Mouse (Mus musculus): ENCODE data around the gene Gm20388. TPM values are rescaled to one million over a fixed set of nuclear protein-coding genes. Genes with fewer than 3 reads are reported as not detected.

Gene Gm20388
- polyA plus RNA-seq, 1 experiment from 2014 or later, result not detected

DNA sequence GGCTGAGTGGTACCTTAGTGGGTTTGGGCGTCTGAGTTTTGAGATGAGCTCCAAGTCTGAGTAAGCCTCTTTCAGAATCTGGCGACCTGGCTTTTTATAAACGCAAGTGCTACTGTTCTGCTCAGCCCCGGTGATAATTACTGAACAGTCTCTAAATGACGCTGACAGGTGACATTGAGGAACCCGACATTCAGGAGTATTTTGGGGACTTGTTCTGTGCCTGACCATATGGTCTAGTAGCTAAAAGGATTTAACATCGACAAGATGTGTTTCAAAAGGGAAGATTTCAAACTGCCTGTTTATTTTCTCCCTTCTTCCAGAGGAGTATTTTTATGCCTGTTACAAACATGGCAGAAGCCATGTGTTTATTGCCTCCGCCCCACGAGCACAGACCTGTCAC is 4382.3 kb downstream of the Gm20388 start:
- H3K27me3 ChIP-seq, result no peaks in the 10 kb centered on the region
- no peak overlapping the region for H3K27ac ChIP-seq
- 59% methylated on average over 9 of the region's 9 CpGs for WGBS (ENCODE audit: insufficient replicate concordance)
- H3K9ac ChIP-seq, result no peak overlapping the region
- DNase-seq (no peak), ATAC-seq (ENCODE audit: low read depth) (no peak)
- no peak overlapping the region for H3K4me2 ChIP-seq
- no peaks in the 10 kb centered on the region for H3K9me3 ChIP-seq (replicated peaks)
- no peak overlapping the region for H3K4me3 ChIP-seq (replicated peaks)
- peaks cover 44% of the 10 kb centered on the region for H3K4me1 ChIP-seq (replicated peaks)
- H3K36me3 ChIP-seq, result peaks cover 6% of the 10 kb centered on the region; the same call in 1 of the 2 replicates

DNA sequence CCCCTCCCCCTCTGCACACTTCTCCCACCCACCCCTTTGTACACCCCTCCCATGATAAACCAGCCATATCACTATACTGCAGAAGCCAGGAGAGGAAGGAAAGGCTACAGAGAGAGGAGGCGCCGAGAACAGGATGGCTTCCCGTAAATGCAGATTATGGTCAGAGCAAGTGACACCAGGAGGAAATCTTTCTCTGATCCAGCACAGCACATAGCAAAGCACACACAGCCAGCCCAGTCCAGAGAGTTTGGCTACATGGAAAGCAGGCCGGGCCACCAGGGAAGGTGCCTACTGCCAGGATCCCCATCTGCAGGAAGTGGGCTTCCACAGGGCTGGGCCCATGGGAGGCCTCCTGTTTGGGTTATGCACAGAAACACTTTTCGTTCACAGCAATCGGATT is 4383.8 kb downstream of the Gm20388 start:
- Histone ChIP-seq H3K4me1 (replicated peaks) (peaks cover 44% of the 10 kb centered on the region), H3K9me3 (replicated peaks) (no peaks in the 10 kb centered on the region), H3K27me3 (no peaks in the 10 kb centered on the region), H3K36me3 (peaks cover 6% of the 10 kb centered on the region; the same call in 1 of the 2 replicates), H3K9ac (no peak overlapping the region), H3K4me2 (peak overlapping the region; percentile 19; the same call in 1 of the 2 replicates), H3K4me3 (replicated peaks) (no peak overlapping the region), H3K27ac (peak overlapping the region; percentile 36; the same call in 1 of the 2 replicates)
- 16% methylated on average over 6 of the region's 6 CpGs for WGBS (ENCODE audit: insufficient replicate concordance)
- ATAC-seq (ENCODE audit: low read depth) (peak; percentile 71), DNase-seq (no peak)

DNA sequence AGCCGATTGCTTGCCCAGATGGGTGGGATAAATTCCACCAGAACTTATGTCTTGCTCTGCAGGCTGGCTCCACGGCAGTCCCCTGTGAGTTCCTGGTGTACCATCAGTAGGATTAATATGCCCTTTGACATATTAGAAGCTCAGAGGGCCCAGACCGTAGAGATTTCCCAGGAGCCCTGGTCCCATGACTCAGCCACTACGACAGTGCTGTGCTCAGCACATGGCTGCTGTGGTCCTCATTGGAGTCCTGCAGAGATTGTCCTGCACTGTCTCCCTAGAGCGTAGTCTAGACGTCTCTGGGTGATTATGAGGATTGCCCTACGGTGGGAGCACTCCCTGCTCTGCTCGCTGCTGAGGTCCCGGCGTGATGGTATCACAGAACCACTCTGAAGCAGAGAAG is 4384.3 kb downstream of the Gm20388 start:
- Histone ChIP-seq H3K27ac (peak overlapping the region; percentile 36; the same call in 1 of the 2 replicates), H3K9ac (no peak overlapping the region), H3K9me3 (replicated peaks) (no peaks in the 10 kb centered on the region), H3K4me3 (replicated peaks) (no peak overlapping the region), H3K27me3 (no peaks in the 10 kb centered on the region), H3K4me2 (peak overlapping the region; percentile 19; the same call in 1 of the 2 replicates), H3K36me3 (peaks cover 6% of the 10 kb centered on the region; the same call in 1 of the 2 replicates), H3K4me1 (replicated peaks) (peaks cover 44% of the 10 kb centered on the region)
- ATAC-seq (ENCODE audit: low read depth), result no peak; the same call in 1 of the 2 replicates
- DNase-seq, result no peak
- 20% methylated on average over 10 of the region's 10 CpGs for WGBS (ENCODE audit: insufficient replicate concordance)

DNA sequence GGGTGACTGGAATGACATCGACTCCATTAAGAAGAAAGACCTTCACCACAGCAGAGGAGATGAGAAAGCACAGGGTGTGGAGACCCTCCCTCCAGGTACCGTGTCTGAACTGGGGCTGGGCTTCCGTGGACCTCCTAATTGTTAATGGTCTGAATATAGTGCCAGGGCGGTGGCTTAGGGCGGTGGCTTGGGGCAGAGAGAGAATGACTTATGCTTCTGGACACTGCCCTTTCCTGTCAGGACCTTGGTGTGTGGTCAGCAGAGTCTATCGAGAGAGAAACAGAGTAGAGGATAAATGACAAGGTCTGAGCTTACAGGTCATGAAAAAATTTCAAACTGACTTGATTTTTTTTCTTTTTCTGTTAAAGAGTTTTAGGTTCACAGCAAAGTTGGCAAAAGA is 4384.7 kb downstream of the Gm20388 start:
- Histone ChIP-seq H3K9me3 (replicated peaks) (no peaks in the 10 kb centered on the region), H3K4me3 (replicated peaks) (no peak overlapping the region), H3K4me2 (no peak overlapping the region), H3K9ac (no peak overlapping the region), H3K4me1 (replicated peaks) (peaks cover 44% of the 10 kb centered on the region), H3K36me3 (peaks cover 6% of the 10 kb centered on the region; the same call in 1 of the 2 replicates), H3K27me3 (no peaks in the 10 kb centered on the region), H3K27ac (peak overlapping the region; percentile 36; the same call in 1 of the 2 replicates)
- no peak for ATAC-seq (ENCODE audit: low read depth)
- DNase-seq, result no peak
- WGBS (ENCODE audit: insufficient replicate concordance), result 44% methylated on average over 6 of the region's 6 CpGs

DNA sequence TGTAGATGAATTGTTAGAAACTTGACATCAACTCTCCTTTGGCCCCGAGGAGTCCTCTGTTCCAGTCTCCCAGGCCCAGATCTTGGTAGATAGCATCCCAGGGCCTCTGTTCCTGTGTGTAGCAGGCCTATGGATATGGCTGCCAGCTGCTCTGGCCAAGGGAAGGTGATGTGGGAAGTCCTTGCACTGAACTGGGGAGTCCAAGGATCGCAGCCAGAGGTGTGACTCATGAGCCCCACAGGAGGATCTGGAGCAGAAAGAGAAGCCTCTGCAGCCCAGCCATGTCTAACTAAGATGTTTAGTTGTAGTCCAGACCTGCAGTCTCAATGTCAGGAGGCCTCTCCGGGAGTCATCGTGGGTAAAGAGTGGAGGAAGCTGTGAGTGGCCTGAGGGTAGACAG is 4390.9 kb downstream of the Gm20388 start:
- 50% methylated on average over 4 of the region's 4 CpGs for WGBS (ENCODE audit: insufficient replicate concordance)
- Histone ChIP-seq H3K4me2 (no peak overlapping the region), H3K4me1 (replicated peaks) (peaks cover 7% of the 10 kb centered on the region; the same call in 1 of the 2 replicates), H3K4me3 (replicated peaks) (no peak overlapping the region), H3K9me3 (replicated peaks) (no peaks in the 10 kb centered on the region), H3K36me3 (peaks cover 7% of the 10 kb centered on the region; the same call in 1 of the 2 replicates), H3K27me3 (no peaks in the 10 kb centered on the region), H3K27ac (no peak overlapping the region), H3K9ac (no peak overlapping the region)
- DNase-seq (no peak), ATAC-seq (ENCODE audit: low read depth) (no peak)

DNA sequence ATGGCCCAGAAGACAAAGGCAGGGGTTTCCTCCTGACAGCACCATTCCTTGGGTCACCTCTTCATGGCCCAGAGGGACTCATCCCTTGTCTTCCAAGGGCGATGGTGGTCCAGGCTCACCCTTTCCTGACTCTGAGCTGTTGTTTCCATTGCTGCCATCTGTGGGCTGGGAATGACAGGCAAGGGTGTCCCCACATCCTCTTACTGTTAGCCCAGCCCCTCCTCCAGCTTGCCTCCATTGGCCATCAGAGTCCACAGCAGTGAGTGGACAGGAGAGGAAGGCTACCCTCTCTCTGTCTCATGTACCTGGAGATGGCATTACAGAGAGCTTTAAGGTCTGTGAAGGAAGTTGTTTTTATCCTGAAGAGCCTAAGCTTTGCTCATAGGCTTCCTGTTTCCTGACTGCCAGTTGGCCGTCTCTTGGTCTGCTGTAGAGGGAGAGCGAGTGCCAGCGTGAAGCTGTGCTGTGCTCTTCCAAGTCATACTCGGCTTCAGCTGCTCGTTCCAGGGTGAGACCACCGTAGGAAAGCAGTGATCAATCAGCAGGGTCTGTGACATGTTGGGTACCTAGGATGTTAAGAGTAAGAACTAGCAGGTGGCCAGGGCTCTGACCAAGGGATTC is 4391.4 kb downstream of the Gm20388 start:
- Histone ChIP-seq H3K36me3 (peaks cover 7% of the 10 kb centered on the region; the same call in 1 of the 2 replicates), H3K4me2 (no peak overlapping the region), H3K27ac (no peak overlapping the region), H3K9ac (no peak overlapping the region), H3K4me1 (replicated peaks) (peaks cover 11% of the 10 kb centered on the region; the same call in 1 of the 2 replicates), H3K4me3 (replicated peaks) (no peak overlapping the region), H3K27me3 (no peaks in the 10 kb centered on the region), H3K9me3 (replicated peaks) (no peaks in the 10 kb centered on the region)
- ATAC-seq (ENCODE audit: low read depth) (no peak), DNase-seq (no peak)
- WGBS (ENCODE audit: insufficient replicate concordance), result 57% methylated on average over 7 of the region's 7 CpGs

DNA sequence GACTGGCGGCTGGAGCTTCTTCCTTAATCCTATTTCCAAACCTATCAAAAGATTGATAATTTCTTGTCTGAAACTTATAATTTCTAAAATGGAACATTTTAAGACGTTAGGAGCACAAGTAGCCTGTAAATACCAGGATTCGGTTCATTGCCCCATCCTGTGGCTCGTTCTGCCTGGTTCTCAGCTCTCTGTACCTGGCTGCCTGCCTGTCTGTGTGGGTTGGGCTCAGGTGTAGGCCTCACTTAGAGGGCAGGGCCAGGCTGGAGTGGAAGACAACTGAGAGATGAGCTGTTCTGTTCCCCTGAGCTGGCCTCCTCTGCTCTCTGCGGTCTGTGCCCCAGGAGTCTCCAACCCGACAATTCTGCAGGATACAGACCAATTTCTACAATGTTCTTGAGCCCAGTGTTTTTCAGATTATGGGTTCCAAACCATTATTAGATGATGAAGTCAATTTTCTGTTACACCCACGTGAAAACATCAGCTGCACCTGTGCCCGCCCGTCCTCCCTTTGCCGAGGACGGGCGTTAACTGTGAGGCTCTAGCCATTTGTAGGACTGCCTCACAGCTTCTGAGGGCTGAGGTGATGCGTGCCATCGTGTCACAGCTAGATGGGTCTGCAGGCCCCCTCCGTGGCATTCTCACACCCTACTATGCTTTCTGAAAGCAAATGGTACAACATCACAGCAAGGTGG is 4392.7 kb downstream of the Gm20388 start:
- no peak overlapping the region for H3K4me2 ChIP-seq
- H3K9ac ChIP-seq, result no peak overlapping the region
- H3K4me1 ChIP-seq (replicated peaks), result peaks cover 11% of the 10 kb centered on the region; the same call in 1 of the 2 replicates
- no peak for DNase-seq
- H3K27me3 ChIP-seq, result no peaks in the 10 kb centered on the region
- no peak overlapping the region for H3K4me3 ChIP-seq (replicated peaks)
- 77% methylated on average over 15 of the region's 15 CpGs for WGBS (ENCODE audit: insufficient replicate concordance)
- H3K27ac ChIP-seq, result no peak overlapping the region
- peaks cover 12% of the 10 kb centered on the region; the same call in 1 of the 2 replicates for H3K36me3 ChIP-seq
- no peak for ATAC-seq (ENCODE audit: low read depth)
- no peaks in the 10 kb centered on the region for H3K9me3 ChIP-seq (replicated peaks)

DNA sequence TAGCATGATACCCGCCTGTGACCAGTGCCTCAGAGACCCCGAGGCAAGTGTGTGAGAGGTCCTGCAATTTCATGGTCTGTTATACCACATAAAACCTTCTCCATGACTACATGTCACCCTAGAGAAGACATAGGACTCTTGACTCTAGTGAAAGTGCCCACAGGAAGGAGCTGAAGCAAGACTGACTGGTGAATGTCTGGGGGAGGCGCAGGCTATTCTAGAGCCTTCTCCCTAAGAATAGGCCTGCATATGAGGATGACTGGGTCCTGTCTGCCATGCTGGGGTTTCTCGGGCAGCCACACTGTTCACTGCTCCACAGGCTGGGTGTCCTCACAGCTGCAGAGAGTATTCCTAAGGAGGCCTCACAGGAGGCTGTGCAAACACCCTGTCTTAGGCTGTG is 4393.5 kb downstream of the Gm20388 start:
- Histone ChIP-seq H3K9ac (no peak overlapping the region), H3K27ac (no peak overlapping the region), H3K36me3 (peaks cover 12% of the 10 kb centered on the region; the same call in 1 of the 2 replicates), H3K4me3 (replicated peaks) (no peak overlapping the region), H3K4me2 (no peak overlapping the region), H3K27me3 (no peaks in the 10 kb centered on the region), H3K4me1 (replicated peaks) (peaks cover 11% of the 10 kb centered on the region; the same call in 1 of the 2 replicates), H3K9me3 (replicated peaks) (no peaks in the 10 kb centered on the region)
- no peak for DNase-seq
- ATAC-seq (ENCODE audit: low read depth), result no peak
- WGBS (ENCODE audit: insufficient replicate concordance), result 73% methylated on average over 4 of the region's 4 CpGs

DNA sequence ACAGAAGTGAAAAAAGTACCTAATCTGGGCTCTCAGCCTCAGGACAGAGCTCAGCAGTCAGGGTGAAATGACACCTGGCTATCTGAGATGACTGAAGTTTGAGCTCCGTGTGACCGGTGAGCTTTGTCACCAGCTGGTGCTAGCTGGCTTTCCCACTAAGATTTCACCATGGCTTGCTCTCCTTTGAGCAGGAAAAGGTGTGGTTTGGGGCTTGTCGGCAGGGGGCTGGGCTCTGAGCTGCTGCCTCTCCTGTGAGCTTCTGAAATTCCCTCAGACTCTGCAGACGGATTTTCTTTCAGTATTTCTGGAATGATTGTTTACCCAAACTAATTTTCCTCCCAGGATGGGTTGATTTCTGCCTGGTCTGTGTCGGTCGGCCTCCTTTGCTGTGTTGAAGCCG is 4395.9 kb downstream of the Gm20388 start:
- Histone ChIP-seq H3K27me3 (no peaks in the 10 kb centered on the region), H3K36me3 (peaks cover 12% of the 10 kb centered on the region; the same call in 1 of the 2 replicates), H3K27ac (no peak overlapping the region), H3K4me1 (replicated peaks) (peaks cover 17% of the 10 kb centered on the region; the same call in 1 of the 2 replicates), H3K4me3 (replicated peaks) (no peak overlapping the region), H3K9ac (no peak overlapping the region), H3K9me3 (replicated peaks) (no peaks in the 10 kb centered on the region), H3K4me2 (no peak overlapping the region)
- no peak for ATAC-seq (ENCODE audit: low read depth)
- DNase-seq, result no peak
- 43% methylated on average over 7 of the region's 7 CpGs for WGBS (ENCODE audit: insufficient replicate concordance)

DNA sequence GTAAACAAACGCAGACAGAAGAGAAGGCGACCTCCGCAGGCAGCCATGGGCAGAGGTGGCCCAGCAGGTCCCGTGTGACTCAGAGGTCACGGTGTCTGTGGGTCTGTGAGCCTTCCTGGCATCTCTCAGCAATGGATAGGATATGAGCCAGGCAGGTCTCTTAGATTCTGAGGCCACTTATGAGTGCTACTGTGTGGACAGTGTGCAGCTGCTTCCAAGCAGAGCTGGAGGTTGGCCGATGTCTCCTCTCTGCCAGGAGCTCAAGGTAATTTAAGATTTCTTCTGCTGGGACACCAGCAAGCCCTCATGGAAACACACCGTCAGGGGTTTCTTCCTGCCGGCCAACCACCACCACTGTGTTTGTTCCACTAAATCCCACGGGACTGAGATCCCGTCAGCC is 4397.1 kb downstream of the Gm20388 start:
- Histone ChIP-seq H3K9me3 (replicated peaks) (no peaks in the 10 kb centered on the region), H3K4me1 (replicated peaks) (peaks cover 17% of the 10 kb centered on the region; the same call in 1 of the 2 replicates), H3K4me2 (no peak overlapping the region), H3K4me3 (replicated peaks) (no peak overlapping the region), H3K9ac (no peak overlapping the region), H3K27ac (no peak overlapping the region), H3K36me3 (peaks cover 12% of the 10 kb centered on the region; the same call in 1 of the 2 replicates), H3K27me3 (no peaks in the 10 kb centered on the region)
- DNase-seq, result no peak
- no peak for ATAC-seq (ENCODE audit: low read depth)
- WGBS (ENCODE audit: insufficient replicate concordance), result 84% methylated on average over 10 of the region's 10 CpGs

DNA sequence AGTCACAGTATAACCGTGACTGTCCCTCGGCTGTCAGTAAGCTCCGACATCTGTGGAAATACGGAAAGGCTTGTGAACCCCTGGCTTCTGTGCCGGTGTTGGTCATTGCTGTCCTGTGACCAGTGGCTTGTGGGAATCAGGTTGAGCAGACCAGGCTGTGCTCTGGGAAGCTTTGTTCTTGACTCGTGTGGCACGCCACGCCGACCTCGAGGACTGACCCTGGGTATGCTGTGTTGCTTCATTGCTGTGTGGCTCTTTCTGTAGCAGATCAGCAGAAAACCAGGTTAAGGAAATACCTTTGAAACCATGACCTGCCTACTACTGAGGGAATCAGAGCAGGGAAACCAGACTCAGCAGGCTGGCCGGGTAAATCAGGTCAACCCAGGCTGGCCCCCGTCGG is 4399.9 kb downstream of the Gm20388 start:
- H3K9ac ChIP-seq, result no peak overlapping the region
- ATAC-seq (ENCODE audit: low read depth) (no peak), DNase-seq (no peak)
- no peak overlapping the region for H3K27ac ChIP-seq
- H3K4me1 ChIP-seq (replicated peaks), result peaks cover 22% of the 10 kb centered on the region; the same call in 1 of the 2 replicates
- H3K4me3 ChIP-seq (replicated peaks), result no peak overlapping the region
- peaks cover 7% of the 10 kb centered on the region; the same call in 1 of the 2 replicates for H3K36me3 ChIP-seq
- H3K4me2 ChIP-seq, result no peak overlapping the region
- H3K9me3 ChIP-seq (replicated peaks), result no peaks in the 10 kb centered on the region
- no peaks in the 10 kb centered on the region for H3K27me3 ChIP-seq
- WGBS (ENCODE audit: insufficient replicate concordance), result 84% methylated on average over 13 of the region's 13 CpGs

All from liver, embryonic 13.5 days (tissue).